In genomic region chrX:102081076-102081475, GRCm38 (mm10) we compare ENCODE assay signal across 12 mouse cellular contexts. TPM values are rescaled to one million over a fixed set of nuclear protein-coding genes. Genes with fewer than 3 reads are reported as not detected.
DNase-seq lines count a peak whose midpoint lies in the region; ATAC-seq lines count a peak whose summit lies in the region.
"Had no signal": no experiment of that assay in that cellular context is flagged by ENCODE, and none has a peak within 500 bp of the region (broad histone marks: within the 10 kb centered on the region; RNA-seq: fewer than 3 reads in every experiment).

No protein-coding gene starts in this region.

- DNase-seq in cerebellum, postnatal 10 days: peak; percentile 50 to 55
- no peak for DNase-seq in cerebellum, adult 9-10 months
- DNase-seq in hindbrain, embryonic 10.5 days (ENCODE audit: low spot score): no peak
- DNase-seq in ovary, postnatal 36 days (ENCODE audit: low spot score): no peak
- DNase-seq in spleen, postnatal 4 days (ENCODE audit: low spot score in 2 of 2): no peak
- no peak for DNase-seq in liver
- DNase-seq: adrenal gland, postnatal 10 days; kidney, adult 9 months had no signal

- WGBS in hindbrain, embryonic 10.5 days: 54% methylated on average over 10 of the region's 10 CpGs
- whole genome bisulfite sequencing in limb, embryonic 13.5 days: 49% methylated on average over 10 of the region's 10 CpGs
- 40% methylated on average over 10 of the region's 10 CpGs for WGBS in neural tube, embryonic 15.5 days

- no peak overlapping the region for H3K4me3 ChIP-seq in hindbrain, embryonic 10.5 days
- no peak overlapping the region for H3K4me3 ChIP-seq in limb, embryonic 13.5 days
- H3K4me3 ChIP-seq in neural tube, embryonic 15.5 days (replicated peaks): no peak overlapping the region
- H3K4me3 ChIP-seq: lung, embryonic 15.5 days; stomach, embryonic 15.5 days had no signal

- no peak for ATAC-seq in limb, embryonic 13.5 days (ENCODE audit: low FRiP score, low read depth)
- peak; percentile 56; the same call in 1 of the 2 replicates for ATAC-seq in neural tube, embryonic 15.5 days (ENCODE audit: low FRiP score)

- H3K9me3 ChIP-seq in hindbrain, embryonic 10.5 days: no peaks in the 10 kb centered on the region
- H3K9me3 ChIP-seq in limb, embryonic 13.5 days: no peaks in the 10 kb centered on the region
- no peaks in the 10 kb centered on the region for H3K9me3 ChIP-seq in neural tube, embryonic 15.5 days (replicated peaks)
- H3K9me3 ChIP-seq: lung, embryonic 15.5 days; stomach, embryonic 15.5 days had no signal

- peaks cover 27% of the 10 kb centered on the region for H3K4me1 ChIP-seq in hindbrain, embryonic 10.5 days (replicated peaks)
- peaks cover 12% of the 10 kb centered on the region for H3K4me1 ChIP-seq in limb, embryonic 13.5 days
- H3K4me1 ChIP-seq in neural tube, embryonic 15.5 days: peaks cover 12% of the 10 kb centered on the region
- H3K4me1 ChIP-seq: lung, embryonic 15.5 days; stomach, embryonic 15.5 days had no signal

- H3K4me2 ChIP-seq in limb, embryonic 13.5 days (replicated peaks): no peak overlapping the region
- no peak overlapping the region for H3K4me2 ChIP-seq in neural tube, embryonic 15.5 days
- H3K4me2 ChIP-seq: lung, embryonic 15.5 days; stomach, embryonic 15.5 days had no signal

- H3K27ac ChIP-seq in hindbrain, embryonic 10.5 days: peak overlapping the region; percentile 87
- H3K27ac ChIP-seq in limb, embryonic 13.5 days: peak overlapping the region; percentile 33; the same call in 1 of the 2 replicates
- H3K27ac ChIP-seq in neural tube, embryonic 15.5 days (replicated peaks): peak overlapping the region; percentile 77; the same call in 1 of the 2 replicates
- H3K27ac ChIP-seq: lung, embryonic 15.5 days; stomach, embryonic 15.5 days had no signal

- peaks cover 70% of the 10 kb centered on the region for H3K27me3 ChIP-seq in hindbrain, embryonic 10.5 days (ENCODE audit: insufficient read depth, poor library complexity, severe bottlenecking)
- peaks cover 24% of the 10 kb centered on the region; the same call in 1 of the 2 replicates for H3K27me3 ChIP-seq in limb, embryonic 13.5 days
- H3K27me3 ChIP-seq in neural tube, embryonic 15.5 days (replicated peaks): 0 out of 2 replicates have a peak, but pooled peaks cover 3% of the 10 kb centered on the region
- H3K27me3 ChIP-seq: lung, embryonic 15.5 days; stomach, embryonic 15.5 days had no signal

- peaks cover 22% of the 10 kb centered on the region for H3K36me3 ChIP-seq in hindbrain, embryonic 10.5 days
- peaks cover 8% of the 10 kb centered on the region; the same call in 1 of the 2 replicates for H3K36me3 ChIP-seq in limb, embryonic 13.5 days
- H3K36me3 ChIP-seq in neural tube, embryonic 15.5 days: no peaks in the 10 kb centered on the region
- H3K36me3 ChIP-seq: lung, embryonic 15.5 days; stomach, embryonic 15.5 days had no signal

- no peak overlapping the region for H3K9ac ChIP-seq in limb, embryonic 13.5 days
- no peak overlapping the region for H3K9ac ChIP-seq in neural tube, embryonic 15.5 days (replicated peaks)
- H3K9ac ChIP-seq: lung, embryonic 15.5 days; stomach, embryonic 15.5 days had no signal

RNA-seq across cellular contexts. Expression of gene Rtl5, which starts 10.0 kb away (rescaled TPM):
- 2.8 and 3.6 TPM in 2 replicates for polyA plus RNA-seq in hindbrain, embryonic 10.5 days (2016; fragmentation: Nextera tagmentation; extraction: Ambion mirVana)
- polyA plus RNA-seq in limb, embryonic 13.5 days (2015; fragmentation: Nextera tagmentation; extraction: Ambion mirVana): 2.7 and 3.8 TPM in 2 replicates
- polyA plus RNA-seq in neural tube, embryonic 15.5 days (2015; fragmentation: Nextera tagmentation; extraction: Ambion mirVana): 4.7 and 6.3 TPM in 2 replicates

RNA-seq across cellular contexts. Expression of gene Pin4, which starts 38.2 kb away (rescaled TPM):
- polyA plus RNA-seq in hindbrain, embryonic 10.5 days (2016; fragmentation: Nextera tagmentation; extraction: Ambion mirVana): 85.5 and 89.4 TPM in 2 replicates
- polyA plus RNA-seq in limb, embryonic 13.5 days (2015; fragmentation: Nextera tagmentation; extraction: Ambion mirVana): 74.8 and 75.3 TPM in 2 replicates
- 69.9 and 71.6 TPM in 2 replicates for polyA plus RNA-seq in neural tube, embryonic 15.5 days (2015; fragmentation: Nextera tagmentation; extraction: Ambion mirVana)

Comparison
In these comparisons a context has a peak if more than half of its experiments do, and no peak if none do; other contexts are left out.
1. DNase-seq: peak in cerebellum, postnatal 10 days (2 of 2); none in cerebellum, adult 9-10 months (single experiment), hindbrain, embryonic 10.5 days (single experiment), ovary, postnatal 36 days (single experiment), spleen, postnatal 4 days (0 of 2) and liver (single experiment).
2. H3K27ac ChIP-seq: peak in every context shown above with its lines; median percentile 87 in hindbrain, embryonic 10.5 days; 77 in neural tube, embryonic 15.5 days; 33 in limb, embryonic 13.5 days.